Mouse (Mus musculus) liver, embryonic 16.5 days (tissue): Measurements from ENCODE around the gene Hdgf. TPM values are rescaled to one million over a fixed set of nuclear protein-coding genes. Genes with fewer than 3 reads are reported as not detected.
A peak's percentile ranks its signal among the peaks of the same experiment; 100 is the strongest.

Source experiments
- ATAC-seq: fragments of 200-750 bp; cut with Nextera tagmentation; 2 replicates; pipeline ENCODE4 v1.8.0; 2017; ENCODE audit warnings: low read depth, mild to moderate bottlenecking, moderate number of reproducible peaks, moderate library complexity
- H3K27ac ChIP-seq: fragments of 300-500 bp; sonication (generic); 2 replicates; pipeline ENCODE4 v1.5.1; 2014; ENCODE audit warnings: mild to moderate bottlenecking, low read length
- H3K27me3 ChIP-seq: fragments of 300-500 bp; sonication (generic); 2 replicates; pipeline ENCODE4 v1.6.1; 2014; ENCODE audit warnings: low read depth, low read length, mixed read lengths; ENCODE audit not compliant: control insufficient read depth, insufficient read depth
- H3K36me3 ChIP-seq: fragments of 300-500 bp; sonication (generic); 2 replicates; pipeline ENCODE4 v1.6.1; 2014; ENCODE audit warnings: mild to moderate bottlenecking; ENCODE audit not compliant: control insufficient read depth, insufficient read depth
- H3K4me1 ChIP-seq: fragments of 300-500 bp; sonication (generic); 2 replicates; pipeline ENCODE4 v1.6.1; 2014; ENCODE audit warnings: low read depth, low read length, mixed read lengths; ENCODE audit not compliant: control insufficient read depth
- H3K4me2 ChIP-seq: fragments of 300-500 bp; sonication (generic); 2 replicates; pipeline ENCODE4 v1.6.1; 2014; ENCODE audit warnings: low read depth, low read length, mixed read lengths
- H3K4me3 ChIP-seq: fragments of 300-500 bp; sonication (generic); 2 replicates; pipeline ENCODE4 v1.5.1; 2014; ENCODE audit warnings: low read depth, mild to moderate bottlenecking, low read length
- H3K9ac ChIP-seq: fragments of 300-500 bp; sonication (generic); 2 replicates; pipeline ENCODE4 v1.6.1; 2014; ENCODE audit warnings: low read depth, low read length
- H3K9me3 ChIP-seq: fragments of 300-500 bp; sonication (generic); replicated peaks from 2 replicates; pipeline ENCODE4 v1.6.1; 2016; ENCODE audit warnings: low read length; ENCODE audit not compliant: control insufficient read depth
- WGBS: fragments of 180-500 bp; shearing (Covaris S2); extraction: QIAGEN DNeasy Blood & Tissue Kit; methylation state at CpG from one replicate; pipeline ENCODE4 v1.1.7; 2014; ENCODE audit not compliant: insufficient replicate concordance; 5-methylcytosine and 5-hydroxymethylcytosine counted together
- polyA plus RNA-seq: library from polyadenylated mRNA; unstranded; fragments of >200 nt; fragmentation: Nextera tagmentation; extraction: Ambion mirVana; gene quantifications from 2 replicates; pipeline ENCODE4 v1.2.1, GENCODE M21; 2015

Gene Hdgf
- polyA plus RNA-seq, 1 experiment from 2014 or later = 53.6 TPM

DNA sequence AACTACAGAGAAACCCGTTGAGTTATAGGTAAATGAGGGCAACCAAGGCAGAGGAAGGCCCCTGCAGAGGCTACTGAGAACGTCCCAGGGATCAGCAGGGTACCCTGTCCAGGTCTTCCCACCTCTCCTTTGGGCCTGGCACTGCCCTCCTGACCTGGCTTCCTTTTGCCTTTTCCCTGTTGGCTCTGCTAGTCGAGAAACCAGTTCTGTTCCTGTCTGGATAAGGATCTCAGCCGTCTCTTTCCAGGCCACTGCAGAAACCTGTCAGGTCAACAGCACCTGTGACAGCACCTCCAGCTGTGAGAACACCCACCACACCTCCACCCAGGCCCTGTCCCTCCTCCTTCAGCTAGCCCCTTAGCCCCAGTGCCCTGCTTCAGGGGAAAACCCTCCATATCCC is 52.4 kb downstream of the Hdgf start:
- Histone ChIP-seq H3K9ac (no peak overlapping the region), H3K4me2 (no peak overlapping the region), H3K36me3 (no peaks in the 10 kb centered on the region), H3K27me3 (peaks cover 32% of the 10 kb centered on the region), H3K4me1 (peaks cover 7% of the 10 kb centered on the region; the same call in 1 of the 2 replicates), H3K27ac (no peak overlapping the region), H3K9me3 (no peaks in the 10 kb centered on the region), H3K4me3 (no peak overlapping the region)
- WGBS = 29% methylated on average over 4 of the region's 4 CpGs
- ATAC-seq = no peak

DNA sequence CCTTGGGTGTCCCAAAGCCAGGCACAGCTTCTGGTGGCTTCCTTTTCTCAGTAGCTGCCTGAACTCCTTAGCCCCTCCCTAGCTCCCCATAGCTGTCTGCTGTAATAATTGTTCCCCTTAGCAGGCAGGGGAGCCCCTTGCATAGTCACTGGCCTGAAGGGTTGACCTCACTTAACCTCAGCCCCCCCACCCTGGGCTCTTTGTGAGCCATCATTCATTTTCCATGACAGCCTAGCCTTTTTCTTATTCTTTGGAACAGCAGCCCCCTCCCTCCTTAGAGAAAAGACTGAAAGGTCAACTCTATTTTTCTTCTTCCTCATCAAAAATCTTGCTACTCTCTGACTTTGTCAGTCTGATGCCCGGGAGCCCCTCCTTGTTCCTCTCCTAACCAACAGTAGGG is 52.8 kb downstream of the Hdgf start:
- no peak for ATAC-seq
- Histone ChIP-seq H3K4me2 (no peak overlapping the region), H3K9ac (no peak overlapping the region), H3K27ac (no peak overlapping the region), H3K36me3 (no peaks in the 10 kb centered on the region), H3K4me3 (no peak overlapping the region), H3K9me3 (no peaks in the 10 kb centered on the region), H3K27me3 (peaks cover 29% of the 10 kb centered on the region), H3K4me1 (peaks cover 7% of the 10 kb centered on the region; the same call in 1 of the 2 replicates)
- 45% methylated on average over 1 of the region's 1 CpGs for WGBS

DNA sequence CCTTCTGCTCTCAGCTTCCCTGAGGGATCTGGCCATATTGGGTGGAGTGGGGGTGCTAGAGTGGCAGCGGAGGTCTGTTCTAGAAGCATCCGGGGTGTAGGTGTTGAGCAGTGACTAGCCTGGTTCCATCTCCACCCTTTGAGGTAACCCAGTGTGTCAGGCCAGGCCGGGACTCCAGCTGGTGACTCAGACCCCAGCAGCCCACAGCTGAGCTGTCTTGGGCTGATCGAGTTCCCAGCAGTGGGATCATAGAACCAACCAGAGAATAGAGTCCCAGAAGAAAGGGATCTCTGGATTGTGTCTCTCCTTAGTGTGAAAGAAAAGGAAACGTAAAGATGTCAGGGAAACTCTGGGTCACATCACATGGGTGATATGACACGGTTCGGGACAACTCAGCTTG is 53.2 kb downstream of the Hdgf start:
- Histone ChIP-seq H3K9ac (no peak overlapping the region), H3K36me3 (no peaks in the 10 kb centered on the region), H3K9me3 (no peaks in the 10 kb centered on the region), H3K27ac (no peak overlapping the region), H3K4me2 (no peak overlapping the region), H3K4me3 (no peak overlapping the region), H3K4me1 (peaks cover 7% of the 10 kb centered on the region; the same call in 1 of the 2 replicates), H3K27me3 (peaks cover 25% of the 10 kb centered on the region)
- no peak for ATAC-seq
- WGBS = 50% methylated on average over 7 of the region's 7 CpGs

DNA sequence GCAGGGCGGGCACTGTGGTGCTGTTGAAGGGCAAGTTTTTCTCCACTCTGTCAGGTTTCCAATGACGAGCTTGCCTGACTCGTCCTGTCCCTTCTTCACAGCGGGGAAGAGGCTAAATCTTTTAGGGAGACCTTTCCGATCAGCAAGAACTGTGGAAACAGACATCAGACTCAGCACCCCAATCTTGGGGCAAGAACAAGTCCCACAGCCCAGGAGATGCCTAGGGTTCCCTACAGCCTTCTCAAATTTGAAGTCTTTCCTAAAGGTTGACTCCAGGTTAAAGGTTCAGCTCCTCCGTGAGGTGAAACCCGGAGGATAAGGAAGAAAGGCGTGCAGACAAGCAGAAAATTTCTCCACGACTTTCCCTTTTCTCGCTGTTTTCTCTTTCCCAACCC is 54.1 kb downstream of the Hdgf start:
- Histone ChIP-seq H3K27me3 (peaks cover 24% of the 10 kb centered on the region), H3K36me3 (no peaks in the 10 kb centered on the region), H3K9me3 (no peaks in the 10 kb centered on the region), H3K9ac (peak overlapping the region; percentile 39; the same call in 1 of the 2 replicates), H3K4me1 (peaks cover 7% of the 10 kb centered on the region; the same call in 1 of the 2 replicates), H3K4me2 (peak overlapping the region; percentile 63), H3K4me3 (peak overlapping the region; percentile 47; the same call in 1 of the 2 replicates), H3K27ac (no peak overlapping the region)
- 16% methylated on average over 10 of the region's 10 CpGs for WGBS
- no peak for ATAC-seq

DNA sequence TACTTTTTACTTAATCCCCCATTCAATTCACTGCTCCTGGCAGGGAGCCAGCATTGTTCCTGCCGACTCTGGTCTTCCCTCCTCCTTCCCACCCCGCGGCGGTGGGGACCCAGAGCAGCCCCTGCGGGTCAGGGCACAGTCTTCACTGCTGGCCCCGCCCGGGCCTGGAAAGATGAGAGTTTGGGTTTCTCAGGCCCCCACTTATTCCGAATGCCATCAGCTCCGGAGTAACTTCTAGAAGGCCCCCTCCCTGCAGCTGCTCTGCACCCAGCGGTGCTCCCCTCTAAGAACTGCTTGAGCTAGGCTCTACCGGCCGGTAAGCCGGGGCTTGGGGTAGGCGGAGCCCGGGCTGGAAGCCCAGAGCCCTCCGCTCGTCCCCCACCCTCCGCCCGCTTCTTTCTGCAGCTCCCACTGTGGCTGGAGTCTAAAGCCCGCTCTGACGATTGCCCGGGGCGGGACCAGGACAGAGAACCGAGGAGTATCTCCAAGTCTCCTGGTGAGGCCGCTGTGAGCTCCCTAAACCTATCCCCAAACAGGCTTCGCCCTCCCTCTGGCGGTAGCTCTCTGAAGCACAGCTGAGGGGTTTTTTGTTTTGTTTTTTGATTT is 54.6 kb downstream of the Hdgf start:
- Histone ChIP-seq H3K4me2 (peak overlapping the region; percentile 63), H3K27me3 (peaks cover 24% of the 10 kb centered on the region), H3K27ac (no peak overlapping the region), H3K9ac (peak overlapping the region; percentile 39; the same call in 1 of the 2 replicates), H3K36me3 (no peaks in the 10 kb centered on the region), H3K4me3 (peak overlapping the region; percentile 47), H3K9me3 (no peaks in the 10 kb centered on the region), H3K4me1 (peaks cover 7% of the 10 kb centered on the region; the same call in 1 of the 2 replicates)
- WGBS = 0% methylated on average over 27 of the region's 27 CpGs
- ATAC-seq = peak; percentile 82

Other genes with a start within 250 kb of the Hdgf start
- gene Lrrc71, start 157.7 kb upstream of the Hdgf start, polyA plus RNA-seq = 0.07 and 0.18 TPM in 2 replicates
- 0.16 and 0.18 TPM in 2 replicates for gene Ntrk1, start 111.2 kb upstream of the Hdgf start, polyA plus RNA-seq
- gene Insrr, start 109.4 kb upstream of the Hdgf start, polyA plus RNA-seq = 0.01 TPM in 1 of 2 replicates, not detected in the other
- 6.0 and 6.5 TPM in 2 replicates for gene Pear1, start 82.0 kb upstream of the Hdgf start, polyA plus RNA-seq
- gene Sh2d2a, start 59.6 kb upstream of the Hdgf start, polyA plus RNA-seq = 0.29 and 0.37 TPM in 2 replicates
- 4.1 and 4.7 TPM in 2 replicates for gene Prcc, start 20.7 kb upstream of the Hdgf start, polyA plus RNA-seq
- 35.1 and 35.8 TPM in 2 replicates for gene Mrpl24, start 13.2 kb downstream of the Hdgf start, polyA plus RNA-seq
- gene Isg20l2, start 24.0 kb downstream of the Hdgf start, polyA plus RNA-seq = 17.2 and 17.5 TPM in 2 replicates
- 5.2 and 5.7 TPM in 2 replicates for gene Rrnad1, start 24.4 kb downstream of the Hdgf start, polyA plus RNA-seq
- 0.09 and 0.25 TPM in 2 replicates for gene Crabp2, start 42.3 kb downstream of the Hdgf start, polyA plus RNA-seq
- gene Nes, start 64.8 kb downstream of the Hdgf start, polyA plus RNA-seq = 1.2 and 1.4 TPM in 2 replicates
- 0.04 TPM in 1 of 2 replicates, not detected in the other for gene Bcan, start 93.9 kb downstream of the Hdgf start, polyA plus RNA-seq
- not detected in 2 replicates for gene Hapln2, start 121.3 kb downstream of the Hdgf start, polyA plus RNA-seq
- 13.2 and 14.1 TPM in 2 replicates for gene Gpatch4, start 136.8 kb downstream of the Hdgf start, polyA plus RNA-seq
- gene Naxe, start 152.2 kb downstream of the Hdgf start, polyA plus RNA-seq = 83.2 and 85.0 TPM in 2 replicates
- not detected in 2 replicates for gene Ttc24, start 172.0 kb downstream of the Hdgf start, polyA plus RNA-seq
- 7.3 and 7.6 TPM in 2 replicates for gene Iqgap3, start 175.7 kb downstream of the Hdgf start, polyA plus RNA-seq
- gene Mef2d, start 236.1 kb downstream of the Hdgf start, polyA plus RNA-seq = 5.2 and 7.9 TPM in 2 replicates